Mouse (Mus musculus): ENCODE results near the gene Kcnj15. TPM values are rescaled to one million over a fixed set of nuclear protein-coding genes. Genes with fewer than 3 reads are reported as not detected.

Kcnj15 gene
- total RNA-seq, 2 experiments from 2014 or later: 0.52 to 0.70 TPM

- DNase-seq: no peak
These were observed 35.6 kb downstream of the Kcnj15 start for GRCm38 (mm10) chr16:95292843-95293505.

GRCm38 (mm10) chr16:95297651-95298050, 40.3 kb downstream of the Kcnj15 start:
- DNase-seq: no peak

- DNase-seq: no peak
These were observed 44.3 kb downstream of the Kcnj15 start for GRCm38 (mm10) chr16:95301667-95302066.

DNA sequence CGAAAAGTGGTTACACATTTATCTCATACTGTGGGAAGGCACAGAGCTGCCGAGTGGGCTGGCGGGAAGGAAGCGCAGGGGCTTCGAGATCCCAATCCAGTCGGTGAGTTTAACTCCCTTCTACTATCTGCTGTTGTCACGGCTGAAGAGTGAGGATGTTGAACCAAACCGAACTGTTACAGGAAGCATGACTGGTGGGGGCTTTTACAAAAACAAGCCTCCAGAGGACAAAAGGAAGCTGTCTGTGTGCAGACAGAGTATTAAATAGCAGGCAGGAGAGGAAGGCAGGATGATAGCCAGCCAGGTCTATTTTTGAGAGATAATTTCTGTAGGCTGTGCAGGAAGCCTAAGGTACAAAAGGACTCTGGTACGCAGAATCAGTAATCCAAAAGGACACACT, 46.3 kb downstream of the Kcnj15 start:
- no peak for DNase-seq

GRCm38 (mm10) chr16:95307823-95308360, 50.5 kb downstream of the Kcnj15 start:
- no peak for DNase-seq

- no peak for DNase-seq
These were observed 64.7 kb downstream of the Kcnj15 start for GRCm38 (mm10) chr16:95321945-95322625.

GRCm38 (mm10) chr16:95332159-95332558, 74.8 kb downstream of the Kcnj15 start:
- DNase-seq: no peak

DNA sequence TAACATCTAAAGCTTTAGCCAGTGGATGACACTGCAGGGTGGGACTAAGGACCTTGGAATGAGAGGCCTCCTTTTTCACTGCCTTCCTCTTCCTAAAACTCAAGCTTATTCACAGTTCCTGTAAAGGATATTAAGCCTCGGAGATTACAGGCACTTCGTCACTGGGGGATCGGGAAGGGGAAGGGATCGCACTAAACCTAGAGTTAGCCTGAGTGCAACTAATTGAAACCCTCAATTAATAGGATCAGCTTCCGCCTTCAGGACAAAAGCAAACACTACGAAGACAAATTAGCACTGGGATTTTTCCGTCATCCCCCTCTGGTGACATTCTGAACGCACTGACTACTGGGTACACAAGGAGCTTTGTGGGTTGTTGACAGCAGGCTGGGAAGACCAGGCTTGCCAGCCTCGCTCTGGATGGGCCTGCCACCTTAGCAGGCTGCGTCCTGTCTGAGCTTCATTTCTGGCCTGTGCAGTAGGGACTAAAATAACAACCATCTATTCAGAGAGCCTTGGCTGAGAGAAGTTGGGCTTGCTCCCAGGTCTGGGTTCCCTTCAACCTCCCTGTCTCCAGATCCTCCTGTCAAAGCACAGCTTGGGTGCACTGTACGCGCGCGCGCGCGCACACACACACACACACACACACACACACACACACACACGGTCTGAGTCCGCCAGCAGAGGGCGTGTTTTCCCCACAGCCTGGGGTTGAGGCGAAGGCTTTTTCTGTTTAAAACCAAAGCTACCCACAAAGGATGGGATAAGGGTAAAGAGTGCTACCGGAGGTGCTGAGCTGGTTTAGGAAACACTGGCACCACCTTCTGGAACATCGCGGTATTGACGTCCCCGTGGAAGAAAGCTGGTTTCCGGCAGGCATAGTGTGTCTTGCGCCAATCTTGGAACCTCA, 83.8 kb downstream of the Kcnj15 start:
- DNase-seq: peak; percentile 70

- no peak for DNase-seq
These were observed 84.7 kb downstream of the Kcnj15 start for GRCm38 (mm10) chr16:95342030-95342429.

DNA sequence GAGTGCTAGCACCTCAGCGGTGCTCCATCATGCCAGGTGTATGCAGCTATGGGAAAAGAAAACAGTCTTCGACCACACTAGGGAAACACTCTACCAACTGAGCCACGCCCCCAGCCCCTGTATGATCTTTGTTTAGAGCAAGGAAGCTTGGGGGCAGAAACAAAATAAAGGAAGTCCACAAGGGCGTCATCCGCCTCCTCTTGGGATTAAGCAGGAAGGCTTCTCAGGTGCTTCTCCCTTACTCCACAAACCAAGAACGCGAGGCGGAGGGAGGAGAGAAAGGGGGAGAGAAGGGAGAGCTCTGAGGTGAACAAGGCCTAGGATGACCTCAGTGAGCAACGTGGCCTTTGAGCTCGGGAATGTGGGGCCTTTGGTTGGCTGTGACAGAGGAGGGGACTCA, 87.6 kb downstream of the Kcnj15 start:
- no peak for DNase-seq

DNA sequence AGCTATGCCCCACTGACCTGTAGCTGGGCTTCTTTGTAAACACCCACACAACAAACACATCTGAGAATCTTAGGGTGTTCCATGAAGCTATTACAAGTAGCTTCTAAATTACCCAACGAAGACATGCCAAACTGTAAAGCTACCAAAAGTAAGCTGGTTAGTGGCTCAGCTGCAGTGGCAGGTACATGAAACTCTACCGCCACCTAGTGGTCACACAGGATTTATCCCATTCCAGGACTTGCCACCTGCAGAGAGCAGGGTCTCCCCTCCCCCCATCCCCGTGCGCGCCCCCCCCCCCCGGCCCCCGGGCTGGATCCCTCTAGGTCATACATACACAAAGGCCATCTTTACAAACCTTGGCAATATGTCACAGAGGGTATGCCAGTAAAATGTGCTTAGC, 88.5 kb downstream of the Kcnj15 start:
- DNase-seq: peak; percentile 67

DNA sequence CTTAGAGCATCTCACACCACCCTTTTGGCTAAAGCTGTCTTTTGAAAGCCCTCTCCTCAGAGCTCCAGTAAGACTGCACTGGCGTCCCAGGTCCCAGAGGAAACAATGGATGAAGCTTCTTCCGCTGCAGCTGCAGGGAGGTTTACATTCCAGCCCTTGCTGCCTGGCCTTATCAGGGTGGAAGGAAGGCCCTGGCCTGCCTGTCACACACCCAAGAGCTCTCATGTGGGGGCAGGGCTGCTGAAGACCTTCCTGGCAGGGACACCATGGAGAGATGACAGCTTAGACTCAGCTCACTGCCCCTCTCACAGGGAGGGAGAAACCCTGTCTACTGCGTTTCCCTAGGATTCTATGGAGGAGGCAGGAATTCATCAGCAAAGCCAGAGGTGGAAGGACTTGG, 89.8 kb downstream of the Kcnj15 start:
- DNase-seq: no peak

GRCm38 (mm10) chr16:95348555-95348954, 91.2 kb downstream of the Kcnj15 start:
- DNase-seq: no peak

DNA sequence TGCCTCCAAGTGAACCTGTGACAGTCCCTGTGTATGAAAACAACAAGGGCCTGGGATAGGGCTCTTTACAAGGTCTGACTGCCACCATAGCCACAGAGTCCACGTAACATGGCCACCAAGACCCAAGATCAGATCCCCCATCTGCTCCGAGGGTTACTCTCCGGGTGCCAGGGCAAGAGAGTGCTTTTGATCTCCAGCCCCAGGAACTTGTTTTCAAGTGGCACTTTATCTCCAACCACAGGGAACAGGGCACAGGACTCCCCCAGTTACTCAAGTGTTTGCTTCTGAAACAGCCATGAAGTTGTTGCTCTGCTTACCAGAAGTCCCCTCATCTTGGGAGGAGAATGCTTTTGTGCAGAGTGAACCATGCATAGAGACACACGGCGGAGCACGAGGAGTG, 92.0 kb downstream of the Kcnj15 start:
- no peak for DNase-seq

GRCm38 (mm10) chr16:95349745-95350144, 92.4 kb downstream of the Kcnj15 start:
- no peak for DNase-seq

Data from gastrocnemius, postnatal 10 days (tissue).